Mouse (Mus musculus) liver, embryonic 18 days (tissue): ENCODE data around the gene Nsmce4a. TPM values are rescaled to one million over a fixed set of nuclear protein-coding genes. Genes with fewer than 3 reads are reported as not detected.

Experiments used
- polyA plus RNA-seq: library from polyadenylated mRNA; depleted of rRNA; stranded (reverse); fragments of >200 nt; gene quantifications from 2 replicates; pipeline ENCODE4 v1.2.3, GENCODE M21; 2012; rRNA removed

Nsmce4a gene
- 37.6 and 37.7 TPM in 2 replicates for polyA plus RNA-seq

DNA sequence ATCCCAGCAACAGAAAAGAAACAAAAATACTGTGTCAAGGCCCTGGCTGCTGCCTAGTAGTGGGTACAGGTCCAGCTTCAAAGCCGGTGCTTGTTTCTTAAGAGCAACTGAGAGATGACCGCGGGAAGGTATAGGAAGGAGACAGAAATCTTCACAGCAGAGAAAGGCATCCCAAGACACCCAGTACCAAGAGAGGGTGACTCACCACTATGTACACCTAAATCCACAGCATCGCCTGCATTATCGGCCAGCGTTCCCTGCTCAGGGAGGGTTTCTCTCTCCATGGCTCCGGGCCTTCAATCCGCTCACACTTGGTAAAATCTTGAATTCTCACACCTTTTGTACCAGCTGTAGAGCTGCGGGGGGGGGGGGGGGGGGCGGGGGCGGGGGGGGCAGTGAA is at the start of gene Nsmce4a:
Gene Nsmce4a, minus strand, starts transcription at position 298 of the 400 bp plus-strand sequence.

GRCm38 (mm10) chr7:130577388-130578003 is 4.6 kb upstream of the Nsmce4a start, which contains the start of gene Tacc2:
Tacc2 (plus strand) TSS chr7:130577438.

GRCm38 (mm10) chr7:130520049-130520425 is 52.9 kb downstream of the Nsmce4a start, which contains the start of gene Ate1:
Ate1 (minus strand) TSS chr7:130520369.

Other genes starting within 250 kb of the Nsmce4a start
- 3.8 and 4.4 TPM in 2 replicates for gene Ate1, start 52.7 kb downstream of the Nsmce4a start, polyA plus RNA-seq
- gene Tacc2, start 4.3 kb upstream of the Nsmce4a start, polyA plus RNA-seq = 4.0 and 4.6 TPM in 2 replicates
- gene Btbd16, start 201.0 kb upstream of the Nsmce4a start, polyA plus RNA-seq = 0.22 and 0.23 TPM in 2 replicates